Mouse (Mus musculus): ENCODE results near the gene Sap30bp.

GRCm38 (mm10) chr11:115886446-115886845 lies 46.6 kb upstream of the Sap30bp start:
- TF ChIP-seq ZC3H11A (IDR thresholded peaks at IDR 0.05; ENCODE audit: borderline replicate concordance, low read depth, low read length) (no peak), MAFK (IDR thresholded peaks at IDR 0.05; ENCODE audit: insufficient read depth, low read depth, low read length) (no peak), CHD2 (IDR thresholded peaks at IDR 0.05; ENCODE audit: low read depth, low read length) (no peak), HCFC1 (IDR thresholded peaks at IDR 0.05; ENCODE audit: borderline replicate concordance, insufficient read depth, low read length) (no peak)
